In the genomic region with DNA sequence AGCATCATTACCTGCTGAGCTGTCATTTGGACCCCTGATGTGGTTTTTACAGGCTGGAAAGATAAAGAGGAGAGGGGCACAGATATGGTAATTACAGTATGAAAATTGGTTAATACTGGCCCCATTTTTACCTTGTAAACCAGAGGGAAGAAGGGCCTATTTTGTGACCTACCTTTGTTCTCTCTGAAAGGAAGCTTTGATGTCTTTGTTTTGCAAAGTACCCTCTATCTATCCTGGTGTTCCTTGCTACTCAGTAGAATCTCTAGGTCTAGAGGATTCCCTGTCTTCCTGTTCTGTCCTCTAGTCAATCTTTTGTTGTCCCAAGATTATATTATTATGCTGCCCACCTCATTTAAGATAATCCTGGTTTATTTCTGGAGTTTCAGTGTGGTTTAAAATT, we compare ENCODE assay signal across 30 mouse cellular contexts. TPM values are rescaled to one million over a fixed set of nuclear protein-coding genes. Genes with fewer than 3 reads are reported as not detected.
DNase-seq lines count a peak whose midpoint lies in the region; ATAC-seq lines count a peak whose summit lies in the region.
"Had no signal": no experiment of that assay in that cellular context is flagged by ENCODE, and none has a peak within 500 bp of the region (broad histone marks: within the 10 kb centered on the region; RNA-seq: fewer than 3 reads in every experiment).

No protein-coding gene starts in this region.

- H3K4me2 ChIP-seq in heart, embryonic 14.5 days (ENCODE audit: low read length), result no peak overlapping the region
- H3K4me2 ChIP-seq in liver, embryonic 13.5 days, result no peak overlapping the region
- H3K4me2 ChIP-seq in neural tube, embryonic 13.5 days, result peak overlapping the region; percentile 20
- H3K4me2 ChIP-seq: embryonic facial prominence, embryonic 12.5 days; kidney, embryonic 15.5 days; limb, embryonic 13.5 days; liver, embryonic 12.5 days had no signal

- H3K4me1 ChIP-seq in heart, embryonic 14.5 days (ENCODE audit: control insufficient read depth in 2 of 2, insufficient read depth in 2 of 2, low read length in 2 of 2), result peaks cover 2 to 43% of the 10 kb centered on the region in 2 experiments; a peak in 2 of 4 replicates
- H3K4me1 ChIP-seq in liver, embryonic 13.5 days (replicated peaks), result peaks cover 65% of the 10 kb centered on the region
- H3K4me1 ChIP-seq in neural tube, embryonic 13.5 days (replicated peaks), result peaks cover 59% of the 10 kb centered on the region

- H3K9ac ChIP-seq in heart, embryonic 14.5 days (ENCODE audit: low read length), result peak overlapping the region; percentile 34; the same call in 1 of the 2 replicates
- H3K9ac ChIP-seq in liver, embryonic 13.5 days, result peak overlapping the region; percentile 40; the same call in 1 of the 2 replicates
- H3K9ac ChIP-seq in neural tube, embryonic 13.5 days, result no peak overlapping the region
- H3K9ac ChIP-seq: embryonic facial prominence, embryonic 12.5 days; kidney, embryonic 15.5 days; limb, embryonic 13.5 days; liver, embryonic 12.5 days had no signal

- H3K27ac ChIP-seq in heart, embryonic 14.5 days (replicated peaks in 1 of 2; ENCODE audit: control insufficient read depth in 1 of 2, insufficient read depth in 1 of 2, low read depth in 2 of 2, low read length in 2 of 2), result no peak overlapping the region
- no peak overlapping the region for H3K27ac ChIP-seq in liver, embryonic 13.5 days
- no peak overlapping the region; the same call in 1 of the 2 replicates for H3K27ac ChIP-seq in neural tube, embryonic 13.5 days (replicated peaks)
- H3K27ac ChIP-seq: embryonic facial prominence, embryonic 12.5 days; heart, embryonic 10.5 days; kidney, embryonic 15.5 days; left cerebral cortex, adult 2 months; limb, embryonic 13.5 days; liver, embryonic 12.5 days; stomach, postnatal 0 days had no signal

- intact Hi-C loops in heart, postnatal 14 days (cut with DNase I), result no loop called here

- H3K4me3 ChIP-seq in heart, embryonic 14.5 days (ENCODE audit: control insufficient read depth in 1 of 2, insufficient read depth in 1 of 2, low read depth in 1 of 2, low read length in 2 of 2), result no peak overlapping the region
- no peak overlapping the region for H3K4me3 ChIP-seq in liver, embryonic 13.5 days (replicated peaks)
- no peak overlapping the region for H3K4me3 ChIP-seq in neural tube, embryonic 13.5 days
- H3K4me3 ChIP-seq: embryonic facial prominence, embryonic 12.5 days; heart, embryonic 10.5 days; kidney, embryonic 15.5 days; left cerebral cortex, adult 2 months; limb, embryonic 13.5 days; liver, embryonic 12.5 days; megakaryocyte, embryonic 14.5 days had no signal

- no peak for DNase-seq in heart, postnatal 14 days
- DNase-seq in liver, embryonic 13.5 days, result no peak
- DNase-seq in liver, result no peak
- no peak for DNase-seq in neural tube, embryonic 10.5 days (ENCODE audit: extremely low spot score, low spot score)
- DNase-seq in embryo, embryonic 11 days, result no peak
- DNase-seq: adrenal gland, postnatal 10 days; cerebellum, adult 11 months; cerebellum, adult 9-10 months; cerebellum, postnatal 36 days; gastrocnemius, postnatal 25 days; heart, postnatal 4 days; kidney, adult 18-20 months; kidney, postnatal 25 days; lung, adult 18-20 months; lung, postnatal 4 days; right cerebral cortex, postnatal 4 days; thymus, adult 2 months; thymus, postnatal 36 days had no signal

- peaks cover 12% of the 10 kb centered on the region for H3K36me3 ChIP-seq in heart, embryonic 14.5 days (ENCODE audit: control insufficient read depth, insufficient read depth, low read length)
- peaks cover 15% of the 10 kb centered on the region for H3K36me3 ChIP-seq in liver, embryonic 13.5 days
- H3K36me3 ChIP-seq in neural tube, embryonic 13.5 days, result 0 out of 2 replicates have a peak, but pooled peaks cover 2% of the 10 kb centered on the region
- H3K36me3 ChIP-seq: embryonic facial prominence, embryonic 12.5 days; limb, embryonic 13.5 days had no signal

- no peaks in the 10 kb centered on the region for H3K27me3 ChIP-seq in heart, embryonic 14.5 days (ENCODE audit: control insufficient read depth, insufficient read depth, low read length)
- H3K27me3 ChIP-seq in liver, embryonic 13.5 days, result no peaks in the 10 kb centered on the region
- no peaks in the 10 kb centered on the region for H3K27me3 ChIP-seq in neural tube, embryonic 13.5 days
- H3K27me3 ChIP-seq: embryonic facial prominence, embryonic 12.5 days; kidney, embryonic 15.5 days; limb, embryonic 13.5 days; liver, embryonic 12.5 days had no signal

- H3K9me3 ChIP-seq in heart, embryonic 14.5 days (ENCODE audit: control insufficient read depth, low read length), result no peaks in the 10 kb centered on the region
- no peaks in the 10 kb centered on the region for H3K9me3 ChIP-seq in liver, embryonic 13.5 days (replicated peaks)
- H3K9me3 ChIP-seq in neural tube, embryonic 13.5 days, result no peaks in the 10 kb centered on the region
- H3K9me3 ChIP-seq: embryonic facial prominence, embryonic 12.5 days; heart, embryonic 10.5 days; kidney, embryonic 15.5 days; limb, embryonic 13.5 days; liver, embryonic 12.5 days; megakaryocyte, embryonic 14.5 days had no signal

- ATAC-seq in heart, embryonic 14.5 days (ENCODE audit: insufficient number of reproducible peaks, insufficient read depth, low FRiP score, low read depth), result no peak
- ATAC-seq in liver, embryonic 13.5 days (ENCODE audit: low read depth), result no peak
- ATAC-seq in neural tube, embryonic 13.5 days (ENCODE audit: low read depth), result no peak
- ATAC-seq: CD4-positive, CD25-positive, alpha-beta regulatory T cell, adult 4 months; liver, embryonic 12.5 days; lung, postnatal 0 days had no signal

RNA-seq across cellular contexts. Expression of a gene that starts 5.5 kb away (rescaled TPM):
- polyA plus RNA-seq in heart, embryonic 14.5 days (2014; fragmentation: Nextera tagmentation; extraction: Ambion mirVana), result 37.5 and 37.7 TPM in 2 replicates
- total RNA-seq in heart, postnatal 14 days (2021), result 10 to 100 TPM; 27.5 to 43.7 TPM
- 23.6 and 27.3 TPM in 2 replicates for polyA plus RNA-seq in liver, embryonic 13.5 days (2015; fragmentation: Nextera tagmentation; extraction: Ambion mirVana)
- 63.1 and 68.8 TPM in 2 replicates for polyA plus RNA-seq in neural tube, embryonic 13.5 days (2015; fragmentation: Nextera tagmentation; extraction: Ambion mirVana)

RNA-seq across cellular contexts. Expression of a gene that starts 43.4 kb away (rescaled TPM):
- polyA plus RNA-seq in heart, embryonic 14.5 days (2014; fragmentation: Nextera tagmentation; extraction: Ambion mirVana), result 43.5 and 45.0 TPM in 2 replicates
- total RNA-seq in heart, postnatal 14 days (2021), result 100 to 1,000 TPM; 148 to 169 TPM
- 23.5 and 24.7 TPM in 2 replicates for polyA plus RNA-seq in liver, embryonic 13.5 days (2015; fragmentation: Nextera tagmentation; extraction: Ambion mirVana)
- polyA plus RNA-seq in neural tube, embryonic 13.5 days (2015; fragmentation: Nextera tagmentation; extraction: Ambion mirVana), result 58.3 and 59.4 TPM in 2 replicates
